Mouse (Mus musculus): ENCODE data around the gene Itgb8. TPM values are rescaled to one million over a fixed set of nuclear protein-coding genes. Genes with fewer than 3 reads are reported as not detected.

The Itgb8 gene
- polyA plus RNA-seq, 2 experiments = 0.02 TPM; not detected in 1

- Histone ChIP-seq H3K9me3 (ENCODE audit: control insufficient read depth, low read length) (no peaks in the 10 kb centered on the region), H3K27ac (no peak overlapping the region), H3K4me2 (ENCODE audit: low read depth) (no peak overlapping the region), H3K36me3 (replicated peaks; ENCODE audit: control insufficient read depth, insufficient read depth, low read depth) (no peaks in the 10 kb centered on the region), H3K27me3 (ENCODE audit: control insufficient read depth, insufficient read depth, low read length) (no peaks in the 10 kb centered on the region), H3K4me1 (replicated peaks; ENCODE audit: control insufficient read depth in 2 of 2, insufficient read depth in 2 of 2, low read length in 1 of 2) (no peaks in the 10 kb centered on the region), H3K4me3 (ENCODE audit: insufficient read depth in 1 of 2, low read depth in 2 of 2, low read length in 2 of 2) (no peak overlapping the region), H3K9ac (replicated peaks) (no peak overlapping the region)
- ATAC-seq (ENCODE audit: insufficient read depth) (no peak), DNase-seq (ENCODE audit: low read depth in 3 of 3, low spot score in 3 of 3) (no peak)
- no peak for TF ChIP-seq CTCF (IDR thresholded peaks at IDR 0.05; ENCODE audit: low read depth)
- no peak for TF ChIP-seq EP300 (IDR thresholded peaks at IDR 0.05; ENCODE audit: low read depth)
- 40% methylated on average over 1 of the region's 1 CpGs for WGBS (ENCODE audit: insufficient replicate concordance)
Observed at GRCm38 (mm10) chr12:119164672-119165071, 73.9 kb downstream of the Itgb8 start.

GRCm38 (mm10) chr12:119164176-119164575, 74.4 kb downstream of the Itgb8 start:
- H3K4me1 ChIP-seq (replicated peaks; ENCODE audit: control insufficient read depth in 2 of 2, insufficient read depth in 2 of 2, low read length in 1 of 2) = no peaks in the 10 kb centered on the region
- no peaks in the 10 kb centered on the region for H3K9me3 ChIP-seq (ENCODE audit: control insufficient read depth, low read length)
- ATAC-seq (ENCODE audit: insufficient read depth) (no peak), DNase-seq (ENCODE audit: low read depth in 3 of 3, low spot score in 3 of 3) (no peak)
- H3K4me2 ChIP-seq (ENCODE audit: low read depth) = no peak overlapping the region
- H3K27me3 ChIP-seq (ENCODE audit: control insufficient read depth, insufficient read depth, low read length) = no peaks in the 10 kb centered on the region
- no peak overlapping the region for H3K9ac ChIP-seq (replicated peaks)
- H3K27ac ChIP-seq = no peak overlapping the region
- 13% methylated on average over 1 of the region's 1 CpGs for WGBS (ENCODE audit: insufficient replicate concordance)
- no peak overlapping the region for H3K4me3 ChIP-seq (ENCODE audit: insufficient read depth in 1 of 2, low read depth in 2 of 2, low read length in 2 of 2)
- TF ChIP-seq EP300 (IDR thresholded peaks at IDR 0.05; ENCODE audit: low read depth) (no peak), CTCF (IDR thresholded peaks at IDR 0.05; ENCODE audit: low read depth) (no peak)
- no peaks in the 10 kb centered on the region for H3K36me3 ChIP-seq (replicated peaks; ENCODE audit: control insufficient read depth, insufficient read depth, low read depth)

GRCm38 (mm10) chr12:119160786-119161185, 77.8 kb downstream of the Itgb8 start:
- Histone ChIP-seq H3K4me3 (ENCODE audit: insufficient read depth in 1 of 2, low read depth in 2 of 2, low read length in 2 of 2) (no peak overlapping the region), H3K9ac (replicated peaks) (no peak overlapping the region), H3K9me3 (ENCODE audit: control insufficient read depth, low read length) (no peaks in the 10 kb centered on the region), H3K4me2 (ENCODE audit: low read depth) (no peak overlapping the region), H3K27me3 (ENCODE audit: control insufficient read depth, insufficient read depth, low read length) (no peaks in the 10 kb centered on the region), H3K36me3 (replicated peaks; ENCODE audit: control insufficient read depth, insufficient read depth, low read depth) (no peaks in the 10 kb centered on the region), H3K4me1 (replicated peaks; ENCODE audit: control insufficient read depth in 2 of 2, insufficient read depth in 2 of 2, low read length in 1 of 2) (no peaks in the 10 kb centered on the region), H3K27ac (no peak overlapping the region)
- DNase-seq (ENCODE audit: low read depth in 3 of 3, low spot score in 3 of 3) = no peak
- no peak for ATAC-seq (ENCODE audit: insufficient read depth)
- TF ChIP-seq CTCF (IDR thresholded peaks at IDR 0.05; ENCODE audit: low read depth) = no peak
- TF ChIP-seq EP300 (IDR thresholded peaks at IDR 0.05; ENCODE audit: low read depth) = no peak

- Histone ChIP-seq H3K9me3 (ENCODE audit: control insufficient read depth, low read length) (no peaks in the 10 kb centered on the region), H3K4me2 (ENCODE audit: low read depth) (no peak overlapping the region), H3K4me3 (ENCODE audit: insufficient read depth in 1 of 2, low read depth in 2 of 2, low read length in 2 of 2) (no peak overlapping the region), H3K4me1 (replicated peaks; ENCODE audit: control insufficient read depth in 2 of 2, insufficient read depth in 2 of 2, low read length in 1 of 2) (no peaks in the 10 kb centered on the region), H3K9ac (replicated peaks) (no peak overlapping the region), H3K27me3 (ENCODE audit: control insufficient read depth, insufficient read depth, low read length) (no peaks in the 10 kb centered on the region), H3K27ac (no peak overlapping the region), H3K36me3 (replicated peaks; ENCODE audit: control insufficient read depth, insufficient read depth, low read depth) (no peaks in the 10 kb centered on the region)
- ATAC-seq (ENCODE audit: insufficient read depth) (no peak), DNase-seq (ENCODE audit: low read depth in 3 of 3, low spot score in 3 of 3) (no peak)
- TF ChIP-seq CTCF (IDR thresholded peaks at IDR 0.05; ENCODE audit: low read depth) = no peak
- no peak for TF ChIP-seq EP300 (IDR thresholded peaks at IDR 0.05; ENCODE audit: low read depth)
- WGBS (ENCODE audit: insufficient replicate concordance) = 41% methylated on average over 4 of the region's 4 CpGs
Observed at GRCm38 (mm10) chr12:119159254-119159933, 79.2 kb downstream of the Itgb8 start.

- Histone ChIP-seq H3K36me3 (replicated peaks; ENCODE audit: control insufficient read depth, insufficient read depth, low read depth) (no peaks in the 10 kb centered on the region), H3K4me3 (ENCODE audit: insufficient read depth in 1 of 2, low read depth in 2 of 2, low read length in 2 of 2) (no peak overlapping the region), H3K27ac (no peak overlapping the region), H3K9ac (replicated peaks) (no peak overlapping the region), H3K9me3 (ENCODE audit: control insufficient read depth, low read length) (no peaks in the 10 kb centered on the region), H3K4me2 (ENCODE audit: low read depth) (no peak overlapping the region), H3K4me1 (replicated peaks; ENCODE audit: control insufficient read depth in 2 of 2, insufficient read depth in 2 of 2, low read length in 1 of 2) (no peaks in the 10 kb centered on the region), H3K27me3 (ENCODE audit: control insufficient read depth, insufficient read depth, low read length) (no peaks in the 10 kb centered on the region)
- ATAC-seq (ENCODE audit: insufficient read depth) = no peak
- 57% methylated on average over 2 of the region's 2 CpGs for WGBS (ENCODE audit: insufficient replicate concordance)
- no peak for DNase-seq (ENCODE audit: low read depth in 3 of 3, low spot score in 3 of 3)
- TF ChIP-seq CTCF (IDR thresholded peaks at IDR 0.05; ENCODE audit: low read depth) (no peak), EP300 (IDR thresholded peaks at IDR 0.05; ENCODE audit: low read depth) (no peak)
Observed at GRCm38 (mm10) chr12:119157686-119158085, 80.9 kb downstream of the Itgb8 start.

Measured in liver, embryonic 14.5 days (tissue).